Mouse (Mus musculus) kidney, adult 9 months (tissue): ENCODE data around the gene Bpifa1.
"Not testable (repeated sequence)": the region's sequence is repeated elsewhere in the genome, so short reads cannot be mapped to it uniquely, and the experiment has no call there.

Experiments
- DNase-seq: peaks from one replicate; pipeline ENCODE4 v3.0.0; 2022

Bpifa1 gene

DNA sequence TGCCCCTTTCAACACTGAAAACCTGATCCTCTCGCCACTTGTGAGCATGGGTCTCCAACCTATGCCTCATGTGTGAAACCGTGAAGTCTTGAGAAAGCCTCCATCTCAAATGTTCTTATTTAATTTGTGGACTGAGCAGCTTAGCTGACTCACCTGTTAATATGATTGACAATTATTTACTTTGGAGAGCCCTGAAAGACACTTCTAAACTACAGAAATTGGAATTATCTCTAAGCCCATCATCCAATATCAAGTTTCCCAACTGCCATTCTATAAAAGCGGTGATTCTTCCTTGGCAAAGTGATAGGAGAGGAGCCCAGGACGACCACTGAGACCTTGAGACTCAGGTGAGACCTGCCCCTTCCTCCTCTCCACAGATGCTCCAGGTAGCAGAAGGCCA is at the start of gene Bpifa1:
Gene Bpifa1 (plus strand): TSS at position 301 of the 400 bp plus-strand sequence.
- DNase-seq: no peak

DNA sequence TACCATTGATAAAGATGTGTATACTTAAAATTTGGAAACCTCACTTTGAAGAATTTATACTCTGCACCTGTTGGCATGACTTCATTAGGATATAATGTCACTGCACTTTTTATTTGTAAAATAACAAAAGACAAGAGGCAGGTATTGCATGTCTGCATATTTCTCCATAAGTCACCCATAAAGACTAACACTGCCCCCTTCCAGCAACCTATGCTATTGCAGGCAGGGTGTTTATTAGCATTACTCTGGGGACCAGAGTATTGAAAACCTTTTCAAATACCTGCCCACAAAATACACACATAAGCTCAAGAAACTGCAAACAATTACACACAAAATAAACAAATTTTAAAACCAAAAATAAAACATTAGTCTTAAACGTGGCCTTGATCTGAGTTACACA is 44.9 kb upstream of the Bpifa1 start:
- DNase-seq: peak; percentile 1

DNA sequence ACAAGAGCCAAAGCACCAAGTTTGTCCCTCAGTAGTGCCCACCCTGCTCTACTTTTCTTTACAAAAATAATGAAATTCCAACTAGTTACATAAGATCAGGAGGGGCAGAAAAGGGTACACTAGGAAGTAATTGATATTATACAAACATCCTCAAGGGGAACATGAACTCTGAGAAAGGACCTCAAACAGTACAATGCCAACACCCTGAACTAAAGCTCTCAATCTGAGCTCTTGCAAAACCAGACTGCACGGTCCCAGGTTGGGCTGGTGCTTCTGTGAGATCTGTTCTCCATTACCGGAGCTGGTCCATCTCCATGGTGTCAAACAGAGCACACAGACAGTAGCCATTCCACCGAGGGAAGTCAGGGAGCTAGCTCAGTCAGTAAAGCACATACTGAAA is 25.3 kb upstream of the Bpifa1 start:
- no peak for DNase-seq

DNA sequence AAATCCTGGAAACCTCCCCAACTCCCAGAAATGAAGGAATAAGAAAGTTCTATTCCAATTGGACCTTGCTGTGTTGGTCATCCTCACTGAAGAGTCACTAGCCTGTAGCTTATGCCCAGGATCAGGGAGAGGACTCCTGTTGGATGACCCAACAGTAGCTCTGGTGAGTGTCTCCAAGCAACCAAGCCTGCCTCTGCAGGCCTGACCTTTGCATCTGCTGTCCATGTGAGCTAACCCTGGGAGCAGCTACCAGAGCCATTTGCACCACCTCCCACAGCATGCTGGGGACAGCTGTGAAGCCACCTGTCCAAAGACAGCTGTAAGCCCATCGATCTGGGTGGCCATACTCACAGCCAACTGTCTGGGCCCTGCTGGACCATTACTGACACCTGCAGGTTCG is 12.6 kb upstream of the Bpifa1 start, which contains the start of gene Bpifa3:
Gene Bpifa3 (plus strand): TSS at position 217 of the 400 bp plus-strand sequence.
- DNase-seq: no peak

DNA sequence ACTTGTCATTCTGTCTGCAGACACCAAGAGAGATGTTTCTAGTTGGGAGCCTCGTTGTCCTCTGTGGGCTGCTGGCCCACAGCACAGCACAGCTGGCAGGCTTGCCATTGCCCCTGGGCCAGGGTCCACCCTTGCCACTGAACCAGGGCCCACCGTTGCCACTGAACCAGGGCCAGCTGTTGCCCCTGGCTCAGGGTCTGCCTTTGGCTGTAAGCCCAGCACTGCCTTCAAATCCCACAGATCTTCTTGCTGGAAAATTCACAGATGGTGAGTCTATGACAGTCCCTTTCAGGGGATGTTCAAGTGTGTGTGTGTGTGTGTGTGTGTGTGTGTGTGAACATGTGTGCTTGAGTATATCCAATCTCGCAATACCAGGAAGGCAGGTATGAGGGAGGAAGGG is 1.1 kb downstream of the Bpifa1 start:
- no peak for DNase-seq

DNA sequence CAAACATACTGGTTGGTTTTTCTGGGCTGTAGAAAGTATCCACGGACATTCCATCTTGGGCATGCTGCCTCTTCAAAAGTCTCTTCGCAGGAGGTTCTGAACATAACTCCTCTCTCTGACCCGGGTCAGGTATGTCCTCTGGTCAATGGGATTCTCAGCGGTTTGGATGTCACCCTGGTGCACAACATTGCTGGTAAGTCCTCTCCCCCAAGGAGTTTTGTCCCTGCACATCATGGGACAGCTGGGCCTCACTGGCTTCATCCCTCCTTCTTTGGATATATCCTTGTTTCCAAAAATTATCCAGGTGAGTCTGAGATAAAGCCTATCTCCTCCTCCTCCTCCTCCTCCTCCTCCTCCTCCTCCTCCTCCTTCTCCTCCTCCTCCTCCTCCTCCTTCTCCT is 4.8 kb downstream of the Bpifa1 start:
- DNase-seq: no peak

DNA sequence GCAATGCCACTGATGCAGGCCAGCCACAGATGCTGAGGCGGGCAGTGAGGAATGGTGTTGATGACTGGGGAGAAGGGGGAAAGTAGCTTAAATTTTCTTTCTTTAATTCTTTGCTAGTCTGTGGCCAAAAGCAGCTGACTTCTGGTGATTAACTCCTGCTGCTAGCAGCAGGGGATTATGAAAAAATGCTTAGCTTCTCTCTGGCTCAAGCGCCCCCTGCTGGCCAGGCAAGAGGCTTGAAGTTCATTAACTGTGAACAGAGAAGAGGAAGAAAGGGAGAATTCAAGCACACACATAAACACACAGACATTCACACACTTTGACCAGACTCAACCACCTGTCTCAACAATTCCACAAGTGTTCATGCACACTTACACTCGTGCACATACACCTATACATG is 15.8 kb downstream of the Bpifa1 start:
- peak; percentile 12 for DNase-seq

DNA sequence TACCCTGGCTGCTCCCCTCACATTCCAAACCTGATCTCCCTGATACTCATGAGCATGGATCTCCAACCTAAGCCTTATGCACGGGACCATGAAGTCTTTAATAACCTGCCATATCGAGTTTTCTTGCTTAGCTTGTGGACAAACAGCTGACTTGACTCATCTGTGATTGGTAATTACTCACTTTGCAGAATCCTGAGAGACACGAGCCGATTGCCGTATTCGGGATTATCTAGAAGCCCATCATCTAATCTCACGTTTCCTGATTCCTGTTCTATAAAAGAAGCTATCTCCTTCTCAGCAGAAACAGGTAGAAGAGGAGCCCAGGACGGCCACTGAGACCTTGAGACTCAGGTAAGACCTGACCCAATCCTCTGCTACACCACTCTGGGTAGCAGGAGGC is 19.6 kb downstream of the Bpifa1 start, which contains the start of gene Bpifa5:
Gene Bpifa5 (plus strand): TSS at position 301 of the 400 bp plus-strand sequence.
- no peak for DNase-seq

DNA sequence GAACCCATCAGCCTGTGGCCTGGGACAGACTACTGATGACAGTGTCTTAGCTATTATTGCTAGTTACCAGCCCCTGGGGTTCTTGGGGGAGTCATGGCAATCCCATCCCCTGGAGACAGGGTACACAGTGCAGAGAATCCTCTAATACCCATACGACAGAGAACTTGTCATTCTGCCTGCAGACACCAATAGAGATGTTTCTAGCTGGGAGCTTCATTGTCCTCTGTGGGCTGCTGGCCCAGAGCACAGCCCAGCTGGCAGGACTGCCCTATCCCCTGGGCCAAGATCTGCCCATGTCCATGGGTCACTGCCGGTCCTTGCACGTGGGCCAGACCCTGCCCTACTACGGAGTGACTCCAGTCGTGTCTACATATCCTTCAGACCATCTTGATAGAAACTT is 20.6 kb downstream of the Bpifa1 start:
- DNase-seq: no peak

GRCm38 (mm10) chr2:154169172-154169571 is 26.5 kb downstream of the Bpifa1 start:
- DNase-seq: peak; percentile 66

DNA sequence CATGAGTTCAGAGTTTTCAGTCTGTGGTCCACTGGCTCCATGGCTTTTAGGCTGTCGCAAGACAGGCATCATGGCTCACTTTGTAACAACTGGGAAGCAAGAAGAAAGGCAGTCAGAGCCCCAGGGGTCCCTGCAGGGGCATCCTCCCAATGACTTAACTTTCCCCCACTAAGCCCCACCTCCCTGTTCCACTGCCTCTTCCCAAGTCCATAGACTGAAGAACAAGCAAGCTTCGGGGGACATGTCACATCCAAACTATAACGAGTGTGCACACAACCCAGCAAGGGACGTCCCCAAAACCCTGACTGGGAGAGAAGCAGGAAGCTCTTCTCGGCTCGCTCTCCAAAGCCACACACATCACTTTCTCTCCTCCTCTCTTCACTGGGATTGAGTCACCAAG is 28.9 kb downstream of the Bpifa1 start:
- DNase-seq: no peak

- peak; percentile 31 for DNase-seq
Measured at GRCm38 (mm10) chr2:154173313-154173712, 30.6 kb downstream of the Bpifa1 start.

- DNase-seq: not testable (repeated sequence)
Measured at GRCm38 (mm10) chr2:154181900-154182299, 39.2 kb downstream of the Bpifa1 start.

DNA sequence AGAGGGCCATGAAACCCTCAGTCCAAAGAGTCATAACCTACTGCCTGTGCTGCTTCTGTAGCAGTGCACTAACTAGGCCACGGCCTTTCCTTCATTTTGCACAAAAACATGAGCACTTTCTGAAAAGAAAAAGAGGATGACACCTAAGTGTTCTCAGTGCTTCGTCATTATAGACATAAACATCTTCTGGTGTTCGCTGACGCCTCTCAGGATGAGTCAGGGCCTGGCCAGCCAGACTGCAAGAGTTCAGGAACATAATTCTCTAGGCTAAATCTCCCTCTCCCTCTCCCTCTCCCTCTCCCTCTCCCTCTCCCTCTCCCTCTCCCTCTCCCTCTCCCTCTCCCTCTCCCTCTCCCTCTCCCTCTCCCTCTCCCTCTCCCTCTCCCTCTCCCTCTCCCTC is 40.4 kb downstream of the Bpifa1 start:
- not testable (repeated sequence) for DNase-seq

- no peak for DNase-seq
Measured at GRCm38 (mm10) chr2:154185319-154185718, 42.6 kb downstream of the Bpifa1 start.

GRCm38 (mm10) chr2:154185748-154186147 is 43.1 kb downstream of the Bpifa1 start:
- no peak for DNase-seq

- DNase-seq: peak; percentile 11
Measured at GRCm38 (mm10) chr2:154187468-154187867, 44.8 kb downstream of the Bpifa1 start.

DNA sequence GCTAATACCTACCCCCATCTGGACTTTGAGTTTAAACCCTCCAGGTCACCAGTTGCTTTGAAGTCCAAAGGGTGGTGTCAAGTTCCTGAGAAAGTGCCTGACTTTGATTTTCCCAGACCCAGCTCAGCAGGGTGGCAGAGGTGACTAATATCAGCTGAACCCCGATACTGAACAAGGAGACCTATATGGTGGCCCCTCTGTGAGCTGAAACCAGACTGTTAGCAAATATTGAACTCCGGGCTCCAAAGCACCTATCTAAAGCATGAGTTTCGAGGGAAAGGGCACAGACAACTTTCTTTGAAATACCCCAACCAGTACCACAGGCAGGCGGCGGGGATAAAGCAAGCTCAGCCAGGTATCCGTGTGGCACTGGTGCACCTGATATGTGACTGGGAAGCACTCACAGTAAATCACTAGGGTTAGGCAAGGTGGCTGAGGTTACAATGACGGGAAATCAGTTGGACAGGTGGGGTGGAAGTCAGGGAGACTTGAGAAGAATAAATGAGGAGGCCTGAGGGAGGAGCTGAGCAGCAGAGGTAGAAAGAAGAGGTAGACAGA is 47.3 kb downstream of the Bpifa1 start:
- no peak for DNase-seq

GRCm38 (mm10) chr2:154190546-154191258 is 48.0 kb downstream of the Bpifa1 start, which contains the start of gene Bpifb1:
TSS of gene Bpifb1 (plus strand) at chr2:154190818.
- no peak for DNase-seq

GRCm38 (mm10) chr2:154192141-154192540 is 49.5 kb downstream of the Bpifa1 start:
- DNase-seq: no peak

- DNase-seq: no peak
Measured at GRCm38 (mm10) chr2:154193071-154193470, 50.4 kb downstream of the Bpifa1 start.

GRCm38 (mm10) chr2:154193994-154194504 is 51.4 kb downstream of the Bpifa1 start:
- no peak for DNase-seq

GRCm38 (mm10) chr2:154197036-154197435 is 54.4 kb downstream of the Bpifa1 start:
- DNase-seq: no peak
